Mouse (Mus musculus) left cerebral cortex, postnatal 10 days (tissue): Measurements from ENCODE around the gene Pigyl. TPM values are rescaled to one million over a fixed set of nuclear protein-coding genes. Genes with fewer than 3 reads are reported as not detected.

Experiments
- DNase-seq, 2 experiments: peaks; one replicate each; pipeline ENCODE4 v3.0.0; 2021 to 2022; ENCODE audit warnings: low spot score in 2 of 2, mixed read lengths in 1 of 2; ENCODE audit errors: extremely low spot score in 1 of 2
- intact Hi-C: fragments of 180-260 bp; cut with DNase I; formaldehyde crosslinking; loops from one replicate; pipeline ENCODE4 v1.15.1; 2025
- microRNA-seq: library from miRNA; unstranded; fragments of <30 nt; microRNA quantifications from one replicate; pipeline ENCODE4 v1.2.0, GENCODE M21; 2022
- total RNA-seq, 2 experiments: library from RNA; stranded (reverse); gene quantifications; 2 replicates each; pipeline ENCODE4 v1.2.3; 2021

Gene Pigyl
- total RNA-seq, 2 experiments from 2014 or later, result 40.9 to 42.3 TPM

DNA sequence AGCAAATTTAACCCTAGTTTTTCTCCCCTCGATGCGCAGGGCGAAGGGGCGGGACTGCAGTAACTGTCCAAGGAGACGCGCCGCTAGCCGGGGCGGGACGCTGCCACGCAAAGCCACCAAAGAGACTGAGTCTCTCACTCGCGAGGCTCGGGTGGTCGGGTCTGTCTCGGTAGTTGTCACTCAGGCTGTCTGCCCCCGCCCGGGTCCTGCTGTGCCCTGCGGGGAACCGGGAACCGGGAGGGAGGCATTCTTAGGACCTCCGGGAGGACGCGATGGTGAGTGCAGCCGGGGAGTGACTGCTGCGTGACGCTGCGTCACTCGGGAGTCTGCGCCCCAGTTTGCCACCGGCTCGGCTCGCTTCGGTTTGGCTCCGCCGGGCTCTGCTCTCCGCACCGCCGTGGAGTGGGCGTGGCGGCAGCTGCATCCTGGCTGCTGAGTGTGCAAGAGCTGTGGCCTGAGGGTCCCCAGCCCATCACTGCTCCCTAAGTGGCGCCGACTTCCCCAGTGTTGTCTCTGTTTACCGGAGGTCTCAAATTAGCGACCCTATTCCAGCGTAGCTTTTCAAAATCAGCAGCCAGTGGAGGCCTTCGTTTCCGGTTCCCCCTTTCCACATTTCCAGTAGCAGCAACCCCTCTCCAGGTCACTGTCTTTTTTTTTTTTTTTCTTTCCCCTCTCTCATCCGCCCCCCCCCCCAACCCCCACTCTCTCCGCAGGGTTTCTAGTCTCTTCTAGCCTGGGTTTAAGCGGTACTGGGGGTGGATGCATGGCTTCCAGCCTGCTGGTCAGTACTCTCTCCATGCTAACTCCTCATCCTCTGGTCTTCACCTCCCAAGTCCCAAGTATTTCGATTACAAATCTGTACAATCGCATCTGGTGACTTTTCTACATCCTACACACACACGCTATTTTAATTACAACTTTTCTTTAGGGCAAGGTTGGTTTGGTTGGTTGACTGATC, 8.3 kb downstream of the Pigyl start:
- intact Hi-C loops, result no loop called here
- peak in 1 of 2 experiments; percentile 77 for DNase-seq

GRCm38 (mm10) chr9:22165964-22166363, 9.3 kb downstream of the Pigyl start:
- DNase-seq, result no peak
- intact Hi-C loops, result no loop called here

DNA sequence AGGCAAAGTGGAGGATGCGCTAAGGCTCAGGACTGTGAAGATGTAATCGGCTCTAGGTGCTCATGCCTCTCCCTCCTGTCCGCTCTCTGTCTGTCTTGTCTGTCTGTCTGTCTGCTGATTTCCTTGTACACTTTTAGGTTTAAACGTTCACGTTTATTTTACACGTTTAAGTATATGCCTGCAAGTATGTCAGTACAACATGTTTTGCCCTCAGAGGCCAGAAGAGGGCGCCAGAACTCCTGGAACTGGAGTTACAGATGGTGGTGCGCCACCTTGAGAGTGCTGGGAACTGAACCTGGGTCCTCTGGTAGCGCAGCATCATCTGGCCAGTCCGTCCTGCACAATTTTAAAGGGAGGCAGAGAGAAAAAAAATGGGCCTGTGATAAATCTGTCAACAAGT, 10.0 kb downstream of the Pigyl start:
- intact Hi-C loops, result no loop called here

DNA sequence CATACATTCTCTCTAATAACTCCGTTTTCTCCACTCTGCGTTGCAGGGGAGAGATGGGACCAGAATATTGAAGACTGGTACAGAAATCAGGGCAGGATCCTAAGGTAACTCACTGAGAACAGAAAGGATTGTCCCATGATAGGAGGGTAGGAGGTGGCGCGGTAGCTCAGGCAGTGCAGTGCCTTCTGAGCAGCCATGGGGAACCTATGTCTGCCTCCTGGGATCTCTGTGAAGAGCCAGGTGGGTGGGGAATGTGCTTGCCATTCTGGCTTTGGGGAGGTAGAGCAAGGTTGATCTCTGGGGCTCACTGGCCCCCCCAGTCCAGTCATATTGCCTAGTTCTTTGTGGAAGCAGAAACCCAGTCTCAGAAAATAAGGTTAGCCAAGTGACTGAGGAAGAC, 11.1 kb downstream of the Pigyl start:
- intact Hi-C loops, result no loop called here
- DNase-seq, result no peak

More for the DNA sequence above, 10.0 kb downstream of the Pigyl start:
- DNase-seq, result no peak

DNA sequence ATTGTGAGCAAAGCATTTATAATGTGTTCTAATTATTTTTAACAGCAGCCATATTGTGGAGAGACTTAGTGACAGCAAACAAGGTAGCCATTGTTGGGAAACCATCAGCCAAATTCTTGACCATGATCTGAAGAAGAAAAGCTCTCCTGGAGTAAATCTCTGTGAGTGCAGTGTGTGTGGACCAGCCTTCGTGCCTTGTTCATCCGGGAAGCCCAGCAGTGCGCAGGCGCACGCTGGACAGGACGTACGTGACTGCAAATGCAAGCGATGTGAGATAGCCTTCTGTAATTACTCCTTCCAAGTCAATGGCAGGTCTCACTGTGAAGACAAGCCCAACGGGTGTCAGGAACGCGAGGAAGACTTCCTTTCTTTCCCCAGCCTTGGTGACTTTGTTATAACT, 12.7 kb downstream of the Pigyl start:
- intact Hi-C loops, result no loop called here
- DNase-seq, result no peak

- intact Hi-C loops, result no loop called here
- DNase-seq, result no peak
These were observed 15.7 kb downstream of the Pigyl start for GRCm38 (mm10) chr9:22172318-22172717.

DNA sequence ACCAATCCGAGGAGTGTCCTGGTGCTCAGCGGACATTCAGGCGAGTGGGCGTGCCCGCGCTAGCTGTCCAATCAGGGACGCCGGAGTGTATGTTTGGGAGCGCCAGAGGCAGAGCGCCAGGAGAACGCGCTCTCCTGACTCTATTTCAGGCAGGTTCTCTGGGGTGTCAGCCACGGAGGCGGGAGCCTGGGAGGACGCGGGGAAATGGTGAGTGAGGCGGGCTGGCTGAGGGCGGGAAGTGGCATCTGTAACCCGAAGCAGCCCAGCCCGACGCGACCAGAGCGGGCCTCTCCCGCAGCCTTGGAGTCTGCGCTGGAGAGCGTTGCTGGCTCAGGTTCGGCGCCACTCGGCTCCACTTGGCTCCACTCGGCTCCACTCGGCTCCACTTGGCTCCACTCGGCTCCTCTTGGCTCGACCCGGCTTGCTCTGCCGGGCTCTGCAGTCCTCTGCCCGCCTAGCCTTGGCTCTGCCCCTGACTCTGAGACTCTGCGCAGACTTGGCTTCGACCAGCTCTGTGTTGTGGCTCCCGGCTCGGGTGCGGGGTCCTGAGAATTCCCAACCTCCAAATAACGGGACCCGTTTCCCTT, 31.5 kb downstream of the Pigyl start, which contains the start of gene Zfp872:
Gene Zfp872 (plus strand): TSS at position 66 of the 587 bp plus-strand sequence.
- intact Hi-C loops, result no loop called here
- DNase-seq, result peak; percentile 55 to 67

DNA sequence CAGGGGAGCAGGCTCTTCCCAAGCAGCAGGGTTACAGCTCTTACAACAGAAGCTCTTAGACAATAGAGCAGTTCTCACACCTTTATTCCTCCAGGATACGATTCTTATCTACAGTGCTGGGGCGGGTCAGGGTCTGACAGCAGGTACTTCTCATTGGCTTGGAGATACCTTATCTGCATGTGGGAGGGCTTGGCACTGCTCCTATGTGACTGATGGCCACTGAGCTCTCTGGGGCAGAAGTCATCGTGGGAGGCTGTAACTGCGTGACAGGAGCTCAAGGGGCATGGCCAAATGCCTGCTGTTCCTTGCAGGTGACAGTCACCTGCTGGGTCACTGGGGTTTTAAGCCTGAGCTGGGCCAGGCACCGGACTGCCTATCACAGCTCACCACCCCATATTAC, 39.8 kb downstream of the Pigyl start:
- intact Hi-C loops, result no loop called here
- DNase-seq, result no peak

Small RNA genes within 50 kb of the gene (microRNA-seq; reads per million reads assigned to microRNA genes)
- 1.4 reads per million for gene Mir7084

Other genes starting within 250 kb of the Pigyl start
- 10 to 100 TPM; 22.0 to 25.0 TPM for gene Rab3d, start 238.7 kb upstream of the Pigyl start, total RNA-seq
- 10 to 100 TPM; 15.3 to 15.8 TPM for gene Ccdc159, start 229.4 kb upstream of the Pigyl start, total RNA-seq
- 10 to 100 TPM; 31.2 to 35.1 TPM for gene Tmem205, start 229.3 kb upstream of the Pigyl start, total RNA-seq
- 100 to 1,000 TPM; 259 to 269 TPM for gene Plppr2, start 219.8 kb upstream of the Pigyl start, total RNA-seq
- 10 to 100 TPM; 12.6 to 14.9 TPM for gene Swsap1, start 201.1 kb upstream of the Pigyl start, total RNA-seq
- gene Epor, start 193.3 kb upstream of the Pigyl start, total RNA-seq, result 1 to 10 TPM; 1.4 to 1.9 TPM
- 1 to 10 TPM; 1.3 to 1.8 TPM for gene Rgl3, start 167.4 kb upstream of the Pigyl start, total RNA-seq
- gene Ccdc151, start 154.2 kb upstream of the Pigyl start, total RNA-seq, result 1 to 10 TPM; 5.2 to 6.7 TPM
- 10 to 100 TPM; 92.2 to 94.9 TPM for gene Prkcsh, start 154.0 kb upstream of the Pigyl start, total RNA-seq
- 100 to 1,000 TPM; 184 to 210 TPM for gene Elavl3, start 104.8 kb upstream of the Pigyl start, total RNA-seq
- under 1 TPM; 0.85 to 0.94 TPM for gene Gm49318, start 85.6 kb upstream of the Pigyl start, total RNA-seq
- 10 to 100 TPM; 20.7 to 20.8 TPM for gene Zfp653, start 85.5 kb upstream of the Pigyl start, total RNA-seq
- gene Ecsit, start 71.4 kb upstream of the Pigyl start, total RNA-seq, result 10 to 100 TPM; 40.5 to 42.8 TPM
- gene Cnn1, start 57.6 kb upstream of the Pigyl start, total RNA-seq, result under 1 TPM; 0.20 to 0.39 TPM
- gene Elof1, start 39.7 kb upstream of the Pigyl start, total RNA-seq, result 10 to 100 TPM; 63.0 to 63.7 TPM
- under 1 TPM; 0.61 to 0.75 TPM for gene Acp5, start 21.1 kb upstream of the Pigyl start, total RNA-seq
- under 1 TPM; 0.21 to 0.39 TPM for gene Zfp872, start 31.2 kb downstream of the Pigyl start, total RNA-seq
- 10 to 100 TPM; 13.6 to 15.6 TPM for gene Zfp809, start 68.9 kb downstream of the Pigyl start, total RNA-seq
- gene Zfp599, start 103.0 kb downstream of the Pigyl start, total RNA-seq, result 1 to 10 TPM; 3.7 to 4.2 TPM
- gene Zfp810, start 150.8 kb downstream of the Pigyl start, total RNA-seq, result 10 to 100 TPM; 22.1 to 25.5 TPM
- gene Anln, start 232.3 kb downstream of the Pigyl start, total RNA-seq, result 1 to 10 TPM; 4.0 to 5.9 TPM